Mouse (Mus musculus) heart, postnatal 36 days (tissue): ENCODE measurements around the gene Dmrt1. TPM values are rescaled to one million over a fixed set of nuclear protein-coding genes. Genes with fewer than 3 reads are reported as not detected.
A peak's percentile ranks its signal among the peaks of the same experiment; 100 is the strongest.
"Not testable (repeated sequence)": the region's sequence is repeated elsewhere in the genome, so short reads cannot be mapped to it uniquely, and the experiment has no call there.

Source experiments
- DNase-seq, 2 experiments: peaks; one replicate each; pipeline ENCODE4 v3.0.0; 2021 to 2022
- intact Hi-C: fragments of 180-260 bp; cut with DNase I; formaldehyde crosslinking; loops from one replicate; pipeline ENCODE4 v1.15.1; 2025
- total RNA-seq, 2 experiments: library from RNA; stranded (reverse); gene quantifications; 2 replicates each; pipeline ENCODE4 v1.2.3; 2021

The Dmrt1 gene
- total RNA-seq: not detected

- DNase-seq: no peak
- intact Hi-C loops: no loop called here
These were observed at the start of gene Dmrt1 for GRCm38 (mm10) chr19:25505360-25506196. Dmrt1 (plus strand) TSS chr19:25505618.

- intact Hi-C loops: no loop called here
- DNase-seq: no peak
These were observed 44.7 kb upstream of the Dmrt1 start for GRCm38 (mm10) chr19:25460760-25461159.

- intact Hi-C loops: no loop called here
- DNase-seq: no peak
These were observed 43.7 kb upstream of the Dmrt1 start for GRCm38 (mm10) chr19:25461553-25462320.

- intact Hi-C loops, DNase-seq: not testable (repeated sequence)
These were observed 29.6 kb upstream of the Dmrt1 start for GRCm38 (mm10) chr19:25475806-25476205.

GRCm38 (mm10) chr19:25479152-25479669 lies 26.2 kb upstream of the Dmrt1 start:
- intact Hi-C loops: no loop called here
- no peak for DNase-seq

- DNase-seq: no peak
- intact Hi-C loops: no loop called here
These were observed 24.6 kb upstream of the Dmrt1 start for GRCm38 (mm10) chr19:25480820-25481219.

- intact Hi-C loops: no loop called here
- no peak for DNase-seq
These were observed 18.9 kb upstream of the Dmrt1 start for GRCm38 (mm10) chr19:25486561-25486960.

- intact Hi-C loops: no loop called here
- DNase-seq: no peak
These were observed 18.1 kb upstream of the Dmrt1 start for GRCm38 (mm10) chr19:25487350-25487749.

- intact Hi-C loops: no loop called here
These were observed 16.9 kb upstream of the Dmrt1 start for GRCm38 (mm10) chr19:25488546-25488945.

GRCm38 (mm10) chr19:25489546-25489945 lies 15.9 kb upstream of the Dmrt1 start:
- DNase-seq: no peak
- intact Hi-C loops: no loop called here

More at GRCm38 (mm10) chr19:25488546-25488945, 16.9 kb upstream of the Dmrt1 start:
- DNase-seq: no peak

GRCm38 (mm10) chr19:25497434-25497833 lies 8.0 kb upstream of the Dmrt1 start:
- intact Hi-C loops: no loop called here
- DNase-seq: no peak

GRCm38 (mm10) chr19:25504878-25505277 lies 540 bp upstream of the Dmrt1 start:
- intact Hi-C loops: no loop called here
- no peak for DNase-seq

- intact Hi-C loops: no loop called here
- no peak for DNase-seq
These were observed 1.2 kb downstream of the Dmrt1 start for GRCm38 (mm10) chr19:25506616-25507015.

GRCm38 (mm10) chr19:25514986-25515530 lies 9.6 kb downstream of the Dmrt1 start:
- no peak for DNase-seq
- intact Hi-C loops: no loop called here

- DNase-seq: no peak
- intact Hi-C loops: no loop called here
These were observed 18.7 kb downstream of the Dmrt1 start for GRCm38 (mm10) chr19:25524156-25524555.

GRCm38 (mm10) chr19:25525726-25526125 lies 20.3 kb downstream of the Dmrt1 start:
- no peak for DNase-seq
- intact Hi-C loops: no loop called here

GRCm38 (mm10) chr19:25529673-25530072 lies 24.3 kb downstream of the Dmrt1 start:
- no peak for DNase-seq
- intact Hi-C loops: no loop called here

GRCm38 (mm10) chr19:25545714-25546340 lies 40.4 kb downstream of the Dmrt1 start:
- DNase-seq: peak; percentile 26 to 30
- intact Hi-C loops: loop anchor here (1.0 to 2.0 kb wide), 2 partner anchors 77 to 90 kb away; no protein-coding TSS in a partner anchor

GRCm38 (mm10) chr19:25547086-25547643 lies 41.7 kb downstream of the Dmrt1 start:
- intact Hi-C loops: no loop called here
- no peak for DNase-seq

GRCm38 (mm10) chr19:25550346-25550745 lies 44.9 kb downstream of the Dmrt1 start:
- intact Hi-C loops: no loop called here
- no peak for DNase-seq
